Mouse (Mus musculus) forebrain, embryonic 11.5 days (tissue): ENCODE data around the gene Synrg. TPM values are rescaled to one million over a fixed set of nuclear protein-coding genes. Genes with fewer than 3 reads are reported as not detected.

Experiments
- ATAC-seq: fragments of 200-750 bp; cut with Nextera tagmentation; replicated peaks from 2 replicates; pipeline ENCODE4 v1.8.0; 2017; ENCODE audit warnings: moderate TSS enrichment; ENCODE audit not compliant: low FRiP score
- DNase-seq: peaks from one replicate; pipeline ENCODE4 v3.0.0-alpha.2; 2017; ENCODE audit warnings: low spot score
- H3K27ac ChIP-seq: fragments of 300-500 bp; sonication (generic); 2 replicates; pipeline ENCODE4 v1.5.1; 2014; ENCODE audit warnings: low read depth, low read length
- H3K27me3 ChIP-seq: fragments of 300-500 bp; sonication (generic); 2 replicates; pipeline ENCODE4 v1.6.1; 2014; ENCODE audit warnings: mild to moderate bottlenecking, low read length, mixed read lengths; ENCODE audit not compliant: control insufficient read depth, insufficient read depth
- H3K36me3 ChIP-seq: fragments of 300-500 bp; sonication (generic); 2 replicates; pipeline ENCODE4 v1.6.1; 2014; ENCODE audit warnings: mild to moderate bottlenecking, low read length, moderate library complexity, mixed read lengths; ENCODE audit not compliant: control insufficient read depth, insufficient read depth
- H3K4me1 ChIP-seq: fragments of 300-500 bp; sonication (generic); replicated peaks from 2 replicates; pipeline ENCODE4 v1.6.1; 2014; ENCODE audit warnings: low read length, mixed read lengths; ENCODE audit not compliant: control insufficient read depth, insufficient read depth
- H3K4me2 ChIP-seq: fragments of 300-500 bp; sonication (generic); 2 replicates; pipeline ENCODE4 v1.6.1; 2014; ENCODE audit warnings: low read depth, mild to moderate bottlenecking, low read length, moderate library complexity, mixed read lengths; ENCODE audit not compliant: severe bottlenecking
- H3K4me3 ChIP-seq: fragments of 300-500 bp; sonication (generic); 2 replicates; pipeline ENCODE4 v1.5.1; 2014; ENCODE audit warnings: low read depth, low read length
- H3K9ac ChIP-seq: fragments of 300-500 bp; sonication (generic); 2 replicates; pipeline ENCODE4 v1.6.1; 2014; ENCODE audit warnings: low read length
- H3K9me3 ChIP-seq: fragments of 300-500 bp; sonication (generic); 2 replicates; pipeline ENCODE4 v1.6.1; 2016; ENCODE audit warnings: low read length, mixed read lengths; ENCODE audit not compliant: control insufficient read depth
- WGBS: fragments of 180-500 bp; shearing (Covaris S2); extraction: QIAGEN DNeasy Blood & Tissue Kit; methylation state at CpG from one replicate; pipeline ENCODE4 v1.1.7; 2014; 5-methylcytosine and 5-hydroxymethylcytosine counted together
- polyA plus RNA-seq: library from polyadenylated mRNA; unstranded; fragments of >200 nt; fragmentation: Nextera tagmentation; extraction: Ambion mirVana; gene quantifications from 2 replicates; pipeline ENCODE4 v1.2.1, GENCODE M21; 2014

Gene Synrg
- 20.7 and 20.8 TPM in 2 replicates for polyA plus RNA-seq

DNA sequence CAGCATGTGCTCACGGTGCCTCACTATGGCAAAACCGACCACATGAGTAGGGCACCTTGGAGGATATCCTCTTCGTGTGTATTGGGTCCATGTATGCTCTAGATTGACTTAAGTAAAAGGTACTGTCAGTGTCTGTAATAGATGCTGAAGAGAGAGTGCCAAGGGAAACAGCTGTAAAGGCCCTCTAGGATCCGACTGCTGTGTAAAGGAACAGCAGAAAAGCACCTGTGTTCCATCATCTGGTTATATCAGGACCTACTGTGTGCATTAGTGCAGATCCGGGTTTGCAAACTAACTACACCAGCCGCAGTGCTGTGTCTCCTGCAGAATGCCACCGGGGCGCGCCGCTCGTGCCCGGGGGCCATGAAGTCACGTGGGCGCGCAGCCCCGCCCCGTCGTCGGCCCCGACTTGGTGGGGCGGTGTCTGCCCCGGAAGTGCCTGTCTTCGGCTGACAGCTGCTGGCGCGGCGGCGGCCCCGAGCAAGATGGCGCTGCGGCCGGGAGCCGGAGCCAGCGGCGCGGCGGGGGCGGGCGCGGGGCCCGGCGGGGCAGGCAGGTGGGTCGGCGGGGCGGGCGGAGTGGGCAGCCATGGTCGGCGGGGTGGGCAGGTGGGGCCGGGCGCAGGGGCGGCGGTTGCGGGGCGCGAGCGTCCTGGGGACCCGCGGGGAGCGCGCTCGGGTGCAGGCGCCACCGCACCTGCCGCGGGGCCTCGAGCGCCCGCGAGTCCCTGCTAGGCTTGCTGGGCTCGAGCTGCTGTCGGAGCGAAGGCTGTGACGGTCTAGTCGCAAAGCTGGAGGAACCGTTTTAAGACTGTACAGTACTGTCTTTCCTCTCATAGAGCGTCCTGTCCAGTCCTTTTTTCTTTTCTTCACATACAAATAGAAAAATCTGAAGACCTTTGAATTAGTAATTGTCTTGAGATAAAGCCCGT is at the start of gene Synrg:
TSS of gene Synrg (plus strand) at position 438 of the 931 bp plus-strand sequence.
- peak within 1 kb of the TSS; percentile 80 for H3K4me3 ChIP-seq
- H3K4me2 ChIP-seq: peak within 1 kb of the TSS; percentile 39
- peak; percentile 96 for ATAC-seq
- no peaks in the 10 kb centered on the region; the same call in 1 of the 2 replicates for H3K4me1 ChIP-seq
- H3K36me3 ChIP-seq: peaks cover 4% of the 10 kb centered on the region; the same call in 1 of the 2 replicates
- peak within 1 kb of the TSS; percentile 50 for H3K27ac ChIP-seq
- H3K9ac ChIP-seq: peak within 1 kb of the TSS; percentile 76
- H3K27me3 ChIP-seq: no peaks in the 10 kb centered on the region
- WGBS: 2% methylated on average over 59 of the region's 76 CpGs
- no peaks in the 10 kb centered on the region for H3K9me3 ChIP-seq
- peak; percentile 94 for DNase-seq

DNA sequence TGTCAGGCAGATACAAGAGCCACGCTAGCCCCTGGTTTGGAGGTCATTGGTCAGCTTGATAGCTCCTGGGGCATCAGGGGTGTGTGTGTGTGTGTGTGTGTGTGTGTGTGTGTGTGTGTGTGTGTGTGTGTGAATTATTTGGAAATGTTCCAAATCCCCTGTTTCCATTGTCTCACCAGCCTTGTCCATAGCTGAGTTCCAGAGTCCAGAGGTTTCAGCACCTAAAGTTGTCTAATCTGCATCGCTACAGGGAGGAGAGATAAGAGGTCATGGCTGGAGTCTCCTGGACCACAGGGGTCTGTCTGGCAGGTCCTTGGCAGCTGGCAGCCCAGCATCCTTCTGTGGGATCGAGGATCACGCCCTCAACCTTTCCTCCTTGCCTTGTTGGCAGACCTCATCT is 49.7 kb upstream of the Synrg start:
- Histone ChIP-seq H3K4me3 (no peak overlapping the region), H3K4me1 (no peaks in the 10 kb centered on the region), H3K4me2 (no peak overlapping the region), H3K9ac (no peak overlapping the region), H3K27ac (no peak overlapping the region), H3K36me3 (no peaks in the 10 kb centered on the region), H3K27me3 (no peaks in the 10 kb centered on the region), H3K9me3 (no peaks in the 10 kb centered on the region)
- 86% methylated on average over 4 of the region's 4 CpGs for WGBS
- no peak for DNase-seq
- ATAC-seq: no peak

DNA sequence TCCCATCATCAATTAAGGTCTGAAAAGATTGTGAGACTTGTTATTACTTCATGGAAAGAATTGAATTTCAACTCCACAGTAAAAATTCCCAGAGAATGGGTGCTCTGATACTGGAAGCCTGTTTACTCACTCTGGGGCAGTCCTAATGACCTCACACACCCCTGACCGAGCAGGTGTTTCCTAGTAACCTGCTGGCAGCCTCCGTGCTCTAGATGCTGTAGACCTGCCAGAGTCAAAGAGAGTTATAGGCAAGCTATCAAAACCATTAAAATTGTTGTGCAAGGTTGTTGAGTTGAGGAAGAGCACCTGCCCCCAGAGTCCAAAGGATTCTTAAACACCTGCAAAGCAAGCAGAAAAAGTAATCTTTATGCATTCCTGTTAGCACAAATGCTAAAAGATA is 41.6 kb upstream of the Synrg start:
- WGBS: 75% methylated on average over 2 of the region's 2 CpGs
- Histone ChIP-seq H3K27ac (no peak overlapping the region), H3K4me1 (no peaks in the 10 kb centered on the region), H3K4me2 (no peak overlapping the region), H3K9ac (no peak overlapping the region), H3K27me3 (no peaks in the 10 kb centered on the region), H3K36me3 (no peaks in the 10 kb centered on the region), H3K9me3 (no peaks in the 10 kb centered on the region), H3K4me3 (no peak overlapping the region)
- DNase-seq (no peak), ATAC-seq (no peak)

DNA sequence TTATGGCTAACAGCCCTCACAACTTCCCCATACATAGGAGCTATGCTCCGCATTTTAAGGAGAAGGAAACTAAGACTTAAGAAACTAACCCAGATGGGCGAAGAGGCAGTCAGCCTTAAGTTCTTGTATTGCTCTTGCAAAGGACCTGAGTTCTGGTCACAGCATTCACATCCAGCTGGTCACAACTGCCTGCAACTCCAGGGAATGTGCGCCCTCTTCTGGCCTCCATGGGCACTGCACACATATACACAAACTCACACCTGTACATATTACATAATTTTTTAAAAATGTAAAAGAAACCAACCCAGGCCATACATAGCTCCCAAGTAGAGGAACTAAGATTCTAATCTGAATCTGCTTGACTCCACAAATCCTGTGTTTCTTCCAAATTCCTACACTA is 37.1 kb upstream of the Synrg start:
- no peak for ATAC-seq

DNA sequence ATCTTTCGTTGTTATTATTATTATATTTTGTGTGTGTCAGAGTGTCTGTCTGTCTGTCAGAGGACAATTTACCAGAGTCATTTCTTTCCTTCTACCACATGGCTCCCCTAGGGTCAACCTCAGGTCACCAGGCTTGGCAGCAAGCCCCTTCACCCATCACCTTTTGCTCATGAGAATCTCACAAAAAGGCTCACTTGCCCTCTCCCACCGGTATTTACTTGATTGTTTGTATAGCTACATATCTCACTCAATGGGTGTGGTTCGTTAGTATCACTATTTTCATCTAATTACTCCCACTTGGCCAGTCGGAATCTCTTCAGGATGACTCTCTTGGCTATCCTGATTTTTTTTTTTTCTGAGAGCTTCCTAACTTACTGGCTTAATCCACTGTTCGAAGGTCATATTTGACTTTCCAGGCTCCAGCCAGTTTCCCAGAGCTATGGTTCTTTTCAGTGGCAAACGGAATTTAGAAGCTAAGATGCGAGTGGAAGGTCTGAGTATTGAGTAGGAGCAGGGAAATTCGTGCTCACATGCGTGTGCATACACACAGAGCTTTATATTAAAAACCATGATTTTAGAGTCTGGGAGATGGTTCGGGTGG is 31.6 kb upstream of the Synrg start:
- H3K27ac ChIP-seq: no peak overlapping the region
- DNase-seq: no peak
- WGBS: 78% methylated on average over 10 of the region's 10 CpGs
- H3K27me3 ChIP-seq: no peaks in the 10 kb centered on the region
- H3K4me2 ChIP-seq: no peak overlapping the region
- ATAC-seq: no peak
- no peak overlapping the region for H3K4me3 ChIP-seq
- H3K36me3 ChIP-seq: no peaks in the 10 kb centered on the region
- H3K9me3 ChIP-seq: no peaks in the 10 kb centered on the region
- no peak overlapping the region for H3K9ac ChIP-seq
- H3K4me1 ChIP-seq: no peaks in the 10 kb centered on the region

More for the DNA sequence above, 37.1 kb upstream of the Synrg start:
- WGBS: 58% methylated on average over 3 of the region's 3 CpGs
- Histone ChIP-seq H3K36me3 (no peaks in the 10 kb centered on the region), H3K27ac (no peak overlapping the region), H3K9me3 (no peaks in the 10 kb centered on the region), H3K27me3 (no peaks in the 10 kb centered on the region), H3K4me2 (no peak overlapping the region), H3K4me3 (no peak overlapping the region), H3K4me1 (no peaks in the 10 kb centered on the region), H3K9ac (no peak overlapping the region)
- peak; percentile 56 for DNase-seq

DNA sequence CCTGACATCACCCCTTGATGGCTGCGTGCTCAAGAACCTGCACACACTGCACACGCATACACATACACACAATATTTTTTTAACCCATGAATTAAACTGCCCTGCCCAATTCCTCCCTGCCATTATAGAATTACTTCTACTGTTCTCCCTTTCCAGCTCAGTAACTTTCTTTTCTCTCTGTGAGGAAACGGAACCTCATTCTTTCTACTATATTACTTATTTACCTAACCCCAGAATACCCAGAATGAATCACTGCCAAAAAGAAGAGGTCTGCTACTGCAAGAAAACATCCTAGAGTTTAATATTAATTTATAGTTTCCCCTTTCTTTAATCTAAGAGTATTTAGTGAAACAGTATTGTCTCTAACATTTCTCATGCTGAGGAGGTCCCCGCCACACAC is 30.9 kb upstream of the Synrg start:
- no peaks in the 10 kb centered on the region for H3K27me3 ChIP-seq

DNA sequence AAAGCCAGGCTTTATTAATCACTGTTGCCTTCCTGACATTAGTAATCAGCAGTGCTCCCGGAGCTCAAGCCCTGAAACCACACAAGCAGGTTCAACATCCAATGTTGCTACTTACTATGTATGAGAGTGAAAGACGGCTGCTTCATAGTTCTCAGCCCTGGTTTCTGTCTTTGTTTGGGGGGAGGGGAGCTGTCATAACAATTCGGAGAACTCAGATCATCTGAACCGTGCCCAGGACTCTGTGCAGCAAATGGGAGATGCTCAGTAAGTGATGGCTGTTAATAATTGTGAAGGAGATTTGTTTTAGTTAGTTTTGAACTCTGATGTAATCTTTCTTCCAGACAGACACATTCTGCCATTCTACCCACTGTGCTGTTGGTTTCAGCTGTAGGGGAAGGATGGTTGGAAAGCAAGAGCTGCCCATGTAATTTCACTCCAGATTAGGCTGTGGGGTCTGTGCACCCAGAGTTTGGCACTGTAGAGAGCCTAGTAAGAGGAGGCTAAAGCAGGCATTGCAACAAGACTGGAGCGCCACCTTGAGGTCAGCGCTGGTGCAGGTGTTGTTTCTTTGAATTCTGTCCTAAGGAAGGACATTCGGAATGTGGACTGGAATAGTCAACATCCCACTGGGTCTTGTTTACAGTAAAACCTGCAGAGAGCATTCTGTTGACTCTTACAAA is 28.1 kb upstream of the Synrg start:
- WGBS: 38% methylated on average over 7 of the region's 7 CpGs
- no peak overlapping the region for H3K4me2 ChIP-seq
- no peak overlapping the region for H3K4me3 ChIP-seq
- DNase-seq (peak; percentile 87), ATAC-seq (no peak)
- H3K36me3 ChIP-seq: no peaks in the 10 kb centered on the region
- H3K27ac ChIP-seq: no peak overlapping the region
- H3K9ac ChIP-seq: no peak overlapping the region
- H3K4me1 ChIP-seq: no peaks in the 10 kb centered on the region
- no peaks in the 10 kb centered on the region for H3K9me3 ChIP-seq
- H3K27me3 ChIP-seq: no peaks in the 10 kb centered on the region

More for the DNA sequence above, 30.9 kb upstream of the Synrg start:
- DNase-seq: no peak
- H3K9ac ChIP-seq: no peak overlapping the region
- no peaks in the 10 kb centered on the region for H3K36me3 ChIP-seq
- no peak overlapping the region for H3K27ac ChIP-seq
- 89% methylated on average over 4 of the region's 4 CpGs for WGBS
- H3K4me3 ChIP-seq: no peak overlapping the region
- no peak overlapping the region for H3K4me2 ChIP-seq
- H3K4me1 ChIP-seq: no peaks in the 10 kb centered on the region
- H3K9me3 ChIP-seq: no peaks in the 10 kb centered on the region
- no peak for ATAC-seq

DNA sequence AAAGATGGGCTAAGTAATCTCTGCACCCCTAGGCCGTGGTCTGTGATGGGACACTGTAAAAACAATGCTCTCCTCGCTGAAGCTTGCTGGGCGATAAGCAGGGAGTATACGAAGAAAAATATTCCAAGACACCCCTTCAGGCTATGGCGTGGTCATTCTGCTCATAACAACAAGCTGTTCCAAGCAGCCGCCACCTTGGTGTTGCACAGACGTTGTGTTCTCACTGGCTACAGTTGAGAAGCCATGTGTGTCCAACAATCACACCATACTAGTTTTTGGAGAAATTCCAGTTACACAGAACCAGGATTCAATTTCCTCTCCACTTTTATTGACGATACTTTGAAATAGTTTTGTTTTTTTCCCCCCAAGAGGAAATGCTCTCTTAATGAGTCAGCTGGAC is 25.7 kb upstream of the Synrg start:
- no peak overlapping the region for H3K9ac ChIP-seq
- no peaks in the 10 kb centered on the region for H3K9me3 ChIP-seq
- H3K4me1 ChIP-seq: no peaks in the 10 kb centered on the region; the same call in 1 of the 2 replicates
- H3K27me3 ChIP-seq: no peaks in the 10 kb centered on the region
- 89% methylated on average over 8 of the region's 8 CpGs for WGBS
- DNase-seq (no peak), ATAC-seq (no peak)
- H3K4me3 ChIP-seq: no peak overlapping the region
- no peak overlapping the region for H3K4me2 ChIP-seq
- H3K27ac ChIP-seq: no peak overlapping the region
- H3K36me3 ChIP-seq: no peaks in the 10 kb centered on the region
